Mouse (Mus musculus) small intestine, adult 2 months (tissue): ENCODE data around the gene Mgrn1.

Source experiments
- CTCF ChIP-seq: fragments of 200-500 bp; IDR thresholded peaks from 2 replicates; pipeline ENCODE4 v1.5.1; 2012; ENCODE audit warnings: low read depth, mild to moderate bottlenecking, control low read depth, inconsistent platforms, low read length, moderate library complexity, mixed read lengths; ENCODE audit not compliant: insufficient replicate concordance, insufficient read length; ENCODE audit errors: extremely low read depth
- POLR2A ChIP-seq: fragments of 200-500 bp; IDR thresholded peaks from 2 replicates; pipeline ENCODE4 v1.6.1; 2012; ENCODE audit warnings: low read depth, mild to moderate bottlenecking, control low read depth, inconsistent platforms, low read length, moderate library complexity

- TF ChIP-seq POLR2A (no peak), CTCF (peak; percentile 85; the same call in 1 of the 2 replicates)
Observed at GRCm38 (mm10) chr16:4913783-4914735, 28.0 kb downstream of the Mgrn1 start.
